Mouse (Mus musculus) left cerebral cortex, postnatal 36 days (tissue): ENCODE measurements at regions not wholly inside any gene's neighbourhood (a gene's known extent, or its start where the extent isn't known, plus 50 kb on each side); places are given as distances from the start of the nearest gene placed in this dataset.

Source experiments
- DNase-seq, 2 experiments: peaks; one replicate each; pipeline ENCODE4 v3.0.0; 2021 to 2022; ENCODE audit warnings: low spot score in 2 of 2, mixed read lengths in 1 of 2
- intact Hi-C: fragments of 180-260 bp; cut with DNase I; formaldehyde crosslinking; loops from one replicate; pipeline ENCODE4 v1.15.1; 2025

GRCm38 (mm10) chr1:42398461-42399154 is 297.0 kb upstream of the Pou3f3 start:
- intact Hi-C loops: no loop called here

GRCm38 (mm10) chr1:42415817-42416538 is 279.6 kb upstream of the Pou3f3 start:
- no peak for DNase-seq
- intact Hi-C loops: no loop called here

More at GRCm38 (mm10) chr1:42398461-42399154, 297.0 kb upstream of the Pou3f3 start:
- DNase-seq: no peak

GRCm38 (mm10) chr1:42416539-42417218 is 278.9 kb upstream of the Pou3f3 start:
- intact Hi-C loops: no loop called here
- no peak for DNase-seq

GRCm38 (mm10) chr1:42417815-42418214 is 277.8 kb upstream of the Pou3f3 start:
- intact Hi-C loops: no loop called here
- DNase-seq: no peak

- intact Hi-C loops: no loop called here
- DNase-seq: no peak
Measured at GRCm38 (mm10) chr1:42418233-42418632, 277.3 kb upstream of the Pou3f3 start.

- intact Hi-C loops: no loop called here
- DNase-seq: no peak
Measured at GRCm38 (mm10) chr1:42436366-42436998, 259.1 kb upstream of the Pou3f3 start.

GRCm38 (mm10) chr1:42468365-42468764 is 227.2 kb upstream of the Pou3f3 start:
- intact Hi-C loops: no loop called here
- no peak for DNase-seq

GRCm38 (mm10) chr1:42471846-42472494 is 223.6 kb upstream of the Pou3f3 start:
- no peak for DNase-seq
- intact Hi-C loops: no loop called here

- no peak for DNase-seq
- intact Hi-C loops: no loop called here
Measured at GRCm38 (mm10) chr1:42472495-42473230, 222.9 kb upstream of the Pou3f3 start.

GRCm38 (mm10) chr1:42474197-42474596 is 221.4 kb upstream of the Pou3f3 start:
- intact Hi-C loops: no loop called here
- DNase-seq: no peak

- DNase-seq: no peak
- intact Hi-C loops: no loop called here
Measured at GRCm38 (mm10) chr1:42474831-42475230, 220.7 kb upstream of the Pou3f3 start.

GRCm38 (mm10) chr1:42475629-42476028 is 219.9 kb upstream of the Pou3f3 start:
- intact Hi-C loops: no loop called here
- DNase-seq: no peak

GRCm38 (mm10) chr1:42480348-42480920 is 215.1 kb upstream of the Pou3f3 start:
- DNase-seq: no peak
- intact Hi-C loops: no loop called here

GRCm38 (mm10) chr1:42489563-42489962 is 206.0 kb upstream of the Pou3f3 start:
- intact Hi-C loops: no loop called here
- no peak for DNase-seq

GRCm38 (mm10) chr1:42490856-42491643 is 204.5 kb upstream of the Pou3f3 start:
- intact Hi-C loops: no loop called here
- DNase-seq: no peak

GRCm38 (mm10) chr1:42491644-42492277 is 203.8 kb upstream of the Pou3f3 start:
- no peak for DNase-seq
- intact Hi-C loops: no loop called here

GRCm38 (mm10) chr1:42496022-42496421 is 199.5 kb upstream of the Pou3f3 start:
- no peak for DNase-seq
- intact Hi-C loops: no loop called here

GRCm38 (mm10) chr1:42496433-42496832 is 199.1 kb upstream of the Pou3f3 start:
- intact Hi-C loops: no loop called here
- no peak for DNase-seq
